Mouse (Mus musculus): ENCODE measurements around the gene Smoc1. TPM values are rescaled to one million over a fixed set of nuclear protein-coding genes. Genes with fewer than 3 reads are reported as not detected.

Gene Smoc1
- polyA plus RNA-seq, 1 experiment from 2014 or later = 7.9 TPM

- Histone ChIP-seq H3K36me3 (ENCODE audit: control insufficient read depth, insufficient read depth, low read length) (no peaks in the 10 kb centered on the region), H3K4me2 (ENCODE audit: low read depth, low read length) (no peak overlapping the region), H3K9ac (ENCODE audit: low read length) (no peak overlapping the region), H3K27ac (ENCODE audit: low read length) (no peak overlapping the region), H3K27me3 (ENCODE audit: control insufficient read depth, insufficient read depth, low read length) (no peaks in the 10 kb centered on the region), H3K4me1 (ENCODE audit: control insufficient read depth, insufficient read depth, low read length) (0 out of 2 replicates have a peak, but pooled peaks cover 4% of the 10 kb centered on the region), H3K9me3 (replicated peaks; ENCODE audit: control insufficient read depth, low read length) (no peaks in the 10 kb centered on the region), H3K4me3 (replicated peaks; ENCODE audit: low read length) (no peak overlapping the region)
- ATAC-seq (ENCODE audit: insufficient read depth, low FRiP score) = no peak
- 78% methylated on average over 7 of the region's 7 CpGs for WGBS
Measured at GRCm38 (mm10) chr12:81101691-81102090, 75.1 kb downstream of the Smoc1 start.

- Histone ChIP-seq H3K9ac (ENCODE audit: low read length) (no peak overlapping the region), H3K4me3 (replicated peaks; ENCODE audit: low read length) (no peak overlapping the region), H3K27me3 (ENCODE audit: control insufficient read depth, insufficient read depth, low read length) (no peaks in the 10 kb centered on the region), H3K4me2 (ENCODE audit: low read depth, low read length) (no peak overlapping the region), H3K4me1 (ENCODE audit: control insufficient read depth, insufficient read depth, low read length) (peaks cover 4% of the 10 kb centered on the region), H3K27ac (ENCODE audit: low read length) (no peak overlapping the region), H3K9me3 (replicated peaks; ENCODE audit: control insufficient read depth, low read length) (no peaks in the 10 kb centered on the region), H3K36me3 (ENCODE audit: control insufficient read depth, insufficient read depth, low read length) (no peaks in the 10 kb centered on the region)
- WGBS = 78% methylated on average over 14 of the region's 14 CpGs
- no peak for ATAC-seq (ENCODE audit: insufficient read depth, low FRiP score)
Measured at GRCm38 (mm10) chr12:81104546-81104945, 77.9 kb downstream of the Smoc1 start.

- Histone ChIP-seq H3K9ac (ENCODE audit: low read length) (no peak overlapping the region), H3K9me3 (replicated peaks; ENCODE audit: control insufficient read depth, low read length) (no peaks in the 10 kb centered on the region), H3K4me3 (replicated peaks; ENCODE audit: low read length) (no peak overlapping the region), H3K27ac (ENCODE audit: low read length) (no peak overlapping the region), H3K4me2 (ENCODE audit: low read depth, low read length) (no peak overlapping the region), H3K36me3 (ENCODE audit: control insufficient read depth, insufficient read depth, low read length) (no peaks in the 10 kb centered on the region), H3K4me1 (ENCODE audit: control insufficient read depth, insufficient read depth, low read length) (peaks cover 4% of the 10 kb centered on the region), H3K27me3 (ENCODE audit: control insufficient read depth, insufficient read depth, low read length) (no peaks in the 10 kb centered on the region)
- WGBS = 88% methylated on average over 12 of the region's 12 CpGs
- 0 out of 2 replicates have a peak, but pooled peaks have one; percentile 25 for ATAC-seq (ENCODE audit: insufficient read depth, low FRiP score)
Measured at GRCm38 (mm10) chr12:81105721-81106633, 79.4 kb downstream of the Smoc1 start.

GRCm38 (mm10) chr12:81107278-81108100 is 80.9 kb downstream of the Smoc1 start:
- Histone ChIP-seq H3K27ac (ENCODE audit: low read length) (no peak overlapping the region), H3K27me3 (ENCODE audit: control insufficient read depth, insufficient read depth, low read length) (no peaks in the 10 kb centered on the region), H3K4me1 (ENCODE audit: control insufficient read depth, insufficient read depth, low read length) (peaks cover 4% of the 10 kb centered on the region), H3K36me3 (ENCODE audit: control insufficient read depth, insufficient read depth, low read length) (no peaks in the 10 kb centered on the region), H3K4me3 (replicated peaks; ENCODE audit: low read length) (no peak overlapping the region), H3K9ac (ENCODE audit: low read length) (no peak overlapping the region), H3K9me3 (replicated peaks; ENCODE audit: control insufficient read depth, low read length) (no peaks in the 10 kb centered on the region), H3K4me2 (ENCODE audit: low read depth, low read length) (no peak overlapping the region)
- no peak for ATAC-seq (ENCODE audit: insufficient read depth, low FRiP score)
- WGBS = 75% methylated on average over 14 of the region's 14 CpGs

- Histone ChIP-seq H3K27me3 (ENCODE audit: control insufficient read depth, insufficient read depth, low read length) (no peaks in the 10 kb centered on the region), H3K4me2 (ENCODE audit: low read depth, low read length) (no peak overlapping the region), H3K9me3 (replicated peaks; ENCODE audit: control insufficient read depth, low read length) (no peaks in the 10 kb centered on the region), H3K4me1 (ENCODE audit: control insufficient read depth, insufficient read depth, low read length) (peaks cover 4% of the 10 kb centered on the region), H3K27ac (ENCODE audit: low read length) (no peak overlapping the region), H3K9ac (ENCODE audit: low read length) (no peak overlapping the region), H3K36me3 (ENCODE audit: control insufficient read depth, insufficient read depth, low read length) (no peaks in the 10 kb centered on the region), H3K4me3 (replicated peaks; ENCODE audit: low read length) (no peak overlapping the region)
- 21% methylated on average over 7 of the region's 7 CpGs for WGBS
- peak; percentile 68; the same call in 1 of the 2 replicates for ATAC-seq (ENCODE audit: insufficient read depth, low FRiP score)
Measured at GRCm38 (mm10) chr12:81108600-81109011, 82.0 kb downstream of the Smoc1 start.

GRCm38 (mm10) chr12:81110006-81110405 is 83.4 kb downstream of the Smoc1 start:
- no peak overlapping the region for H3K9ac ChIP-seq (ENCODE audit: low read length)
- H3K27ac ChIP-seq (ENCODE audit: low read length) = no peak overlapping the region
- no peak overlapping the region for H3K4me2 ChIP-seq (ENCODE audit: low read depth, low read length)
- ATAC-seq (ENCODE audit: insufficient read depth, low FRiP score) = no peak
- peaks cover 2% of the 10 kb centered on the region for H3K4me1 ChIP-seq (ENCODE audit: control insufficient read depth, insufficient read depth, low read length)
- H3K9me3 ChIP-seq (replicated peaks; ENCODE audit: control insufficient read depth, low read length) = no peaks in the 10 kb centered on the region
- WGBS = 84% methylated on average over 3 of the region's 3 CpGs
- H3K4me3 ChIP-seq (replicated peaks; ENCODE audit: low read length) = no peak overlapping the region
- no peaks in the 10 kb centered on the region for H3K36me3 ChIP-seq (ENCODE audit: control insufficient read depth, insufficient read depth, low read length)
- no peaks in the 10 kb centered on the region for H3K27me3 ChIP-seq (ENCODE audit: control insufficient read depth, insufficient read depth, low read length)

- WGBS = 93% methylated on average over 4 of the region's 4 CpGs
- no peak overlapping the region for H3K4me2 ChIP-seq (ENCODE audit: low read depth, low read length)
- H3K4me1 ChIP-seq (ENCODE audit: control insufficient read depth, insufficient read depth, low read length) = no peaks in the 10 kb centered on the region; the same call in none of the 2 replicates
- H3K27ac ChIP-seq (ENCODE audit: low read length) = no peak overlapping the region
- no peaks in the 10 kb centered on the region for H3K27me3 ChIP-seq (ENCODE audit: control insufficient read depth, insufficient read depth, low read length)
- no peak overlapping the region for H3K9ac ChIP-seq (ENCODE audit: low read length)
- ATAC-seq (ENCODE audit: insufficient read depth, low FRiP score) = no peak
- H3K4me3 ChIP-seq (replicated peaks; ENCODE audit: low read length) = no peak overlapping the region
- H3K36me3 ChIP-seq (ENCODE audit: control insufficient read depth, insufficient read depth, low read length) = no peaks in the 10 kb centered on the region
- no peaks in the 10 kb centered on the region for H3K9me3 ChIP-seq (replicated peaks; ENCODE audit: control insufficient read depth, low read length)
Measured at GRCm38 (mm10) chr12:81112321-81112720, 85.7 kb downstream of the Smoc1 start.

GRCm38 (mm10) chr12:81120301-81120700 is 93.7 kb downstream of the Smoc1 start:
- Histone ChIP-seq H3K4me1 (ENCODE audit: control insufficient read depth, insufficient read depth, low read length) (no peaks in the 10 kb centered on the region), H3K4me3 (replicated peaks; ENCODE audit: low read length) (no peak overlapping the region), H3K9ac (ENCODE audit: low read length) (no peak overlapping the region), H3K27me3 (ENCODE audit: control insufficient read depth, insufficient read depth, low read length) (no peaks in the 10 kb centered on the region), H3K36me3 (ENCODE audit: control insufficient read depth, insufficient read depth, low read length) (no peaks in the 10 kb centered on the region), H3K9me3 (replicated peaks; ENCODE audit: control insufficient read depth, low read length) (no peaks in the 10 kb centered on the region), H3K27ac (ENCODE audit: low read length) (no peak overlapping the region), H3K4me2 (ENCODE audit: low read depth, low read length) (no peak overlapping the region)
- ATAC-seq (ENCODE audit: insufficient read depth, low FRiP score) = no peak

GRCm38 (mm10) chr12:81123793-81124192 is 97.2 kb downstream of the Smoc1 start:
- Histone ChIP-seq H3K4me3 (replicated peaks; ENCODE audit: low read length) (no peak overlapping the region), H3K9ac (ENCODE audit: low read length) (no peak overlapping the region), H3K36me3 (ENCODE audit: control insufficient read depth, insufficient read depth, low read length) (no peaks in the 10 kb centered on the region), H3K27me3 (ENCODE audit: control insufficient read depth, insufficient read depth, low read length) (no peaks in the 10 kb centered on the region), H3K4me2 (ENCODE audit: low read depth, low read length) (no peak overlapping the region), H3K4me1 (ENCODE audit: control insufficient read depth, insufficient read depth, low read length) (no peaks in the 10 kb centered on the region), H3K9me3 (replicated peaks; ENCODE audit: control insufficient read depth, low read length) (no peaks in the 10 kb centered on the region), H3K27ac (ENCODE audit: low read length) (no peak overlapping the region)
- no peak for ATAC-seq (ENCODE audit: insufficient read depth, low FRiP score)
